Mouse (Mus musculus) bone marrow macrophage, adult 2 months (primary cell): ENCODE results near the gene Negr1. TPM values are rescaled to one million over a fixed set of nuclear protein-coding genes. Genes with fewer than 3 reads are reported as not detected.

ENCODE experiments used
- H3K27ac ChIP-seq: 2 replicates; pipeline ENCODE4 v1.5.1; 2012; ENCODE audit warnings: low read depth, low read length; ENCODE audit not compliant: insufficient read depth
- H3K4me1 ChIP-seq: 2 replicates; pipeline ENCODE4 v1.6.1; 2012; ENCODE audit warnings: low read length; ENCODE audit not compliant: control insufficient read depth, insufficient read depth
- H3K4me3 ChIP-seq: 2 replicates; pipeline ENCODE4 v1.5.1; 2012; ENCODE audit warnings: mild to moderate bottlenecking, low read length, moderate library complexity; ENCODE audit not compliant: insufficient read depth
- CTCF ChIP-seq: IDR thresholded peaks from 2 replicates; pipeline ENCODE4 v1.5.1; 2012; ENCODE audit warnings: low read depth, mild to moderate bottlenecking, low read length, moderate library complexity
- POLR2A ChIP-seq: IDR thresholded peaks from 2 replicates; pipeline ENCODE4 v1.6.1; 2012; ENCODE audit warnings: mild to moderate bottlenecking, low read depth, low read length, borderline replicate concordance
- polyA plus RNA-seq: library from polyadenylated mRNA; stranded (reverse); fragments of >200 nt; gene quantifications from 2 replicates; pipeline ENCODE4 v1.2.4, GENCODE M21; 2012; ENCODE audit not compliant: missing spikeins, insufficient read depth, insufficient read length

Negr1 gene
- polyA plus RNA-seq, 1 experiment = not detected

- H3K4me3 ChIP-seq = no peak overlapping the region
- H3K27ac ChIP-seq = no peak overlapping the region
- no peak for TF ChIP-seq POLR2A
- no peak for TF ChIP-seq CTCF
- H3K4me1 ChIP-seq = no peaks in the 10 kb centered on the region
Measured at GRCm38 (mm10) chr3:157291286-157291685, 729.7 kb downstream of the Negr1 start.

- Histone ChIP-seq H3K4me1 (no peaks in the 10 kb centered on the region), H3K4me3 (no peak overlapping the region), H3K27ac (no peak overlapping the region)
- TF ChIP-seq CTCF (no peak), POLR2A (no peak)
Measured at GRCm38 (mm10) chr3:157297216-157297615, 735.6 kb downstream of the Negr1 start.

- TF ChIP-seq CTCF = no peak
- no peak for TF ChIP-seq POLR2A
- Histone ChIP-seq H3K27ac (no peak overlapping the region), H3K4me1 (no peaks in the 10 kb centered on the region)
Measured at GRCm38 (mm10) chr3:157303430-157304116, 742.0 kb downstream of the Negr1 start.

GRCm38 (mm10) chr3:157321081-157321573 is 759.5 kb downstream of the Negr1 start:
- Histone ChIP-seq H3K4me3 (no peak overlapping the region), H3K27ac (no peak overlapping the region), H3K4me1 (no peaks in the 10 kb centered on the region)
- no peak for TF ChIP-seq CTCF
- TF ChIP-seq POLR2A = no peak

More at GRCm38 (mm10) chr3:157303430-157304116, 742.0 kb downstream of the Negr1 start:
- H3K4me3 ChIP-seq = no peak overlapping the region

GRCm38 (mm10) chr3:157321834-157322233 is 760.2 kb downstream of the Negr1 start:
- Histone ChIP-seq H3K4me3 (no peak overlapping the region), H3K27ac (no peak overlapping the region), H3K4me1 (no peaks in the 10 kb centered on the region)
- TF ChIP-seq CTCF (no peak), POLR2A (no peak)

- Histone ChIP-seq H3K27ac (no peak overlapping the region), H3K4me1 (no peaks in the 10 kb centered on the region), H3K4me3 (no peak overlapping the region)
- TF ChIP-seq POLR2A = no peak
- TF ChIP-seq CTCF = no peak
Measured at GRCm38 (mm10) chr3:157334169-157334568, 772.6 kb downstream of the Negr1 start.

- H3K4me1 ChIP-seq = no peaks in the 10 kb centered on the region
- TF ChIP-seq CTCF (no peak), POLR2A (no peak)
Measured at GRCm38 (mm10) chr3:157349480-157349879, 787.9 kb downstream of the Negr1 start.

GRCm38 (mm10) chr3:157358905-157359304 is 797.3 kb downstream of the Negr1 start:
- TF ChIP-seq CTCF = no peak
- no peak for TF ChIP-seq POLR2A
- no peak overlapping the region for H3K4me3 ChIP-seq
- H3K4me1 ChIP-seq = 0 out of 2 replicates have a peak, but pooled peaks cover 3% of the 10 kb centered on the region
- no peak overlapping the region for H3K27ac ChIP-seq

More at GRCm38 (mm10) chr3:157349480-157349879, 787.9 kb downstream of the Negr1 start:
- Histone ChIP-seq H3K4me3 (no peak overlapping the region), H3K27ac (no peak overlapping the region)

- TF ChIP-seq POLR2A (no peak), CTCF (no peak)
- no peak overlapping the region for H3K4me3 ChIP-seq
- 0 out of 2 replicates have a peak, but pooled peaks cover 3% of the 10 kb centered on the region for H3K4me1 ChIP-seq
- no peak overlapping the region for H3K27ac ChIP-seq
Measured at GRCm38 (mm10) chr3:157359840-157360239, 798.2 kb downstream of the Negr1 start.
